Mouse (Mus musculus): ENCODE data around the gene Napb. TPM values are rescaled to one million over a fixed set of nuclear protein-coding genes. Genes with fewer than 3 reads are reported as not detected.
A peak's percentile ranks its signal among the peaks of the same experiment; 100 is the strongest.
"Not testable (repeated sequence)": the region's sequence is repeated elsewhere in the genome, so short reads cannot be mapped to it uniquely, and the experiment has no call there.

Napb gene
- 100 to 1,000 TPM; 300 to 310 TPM for total RNA-seq (2021)

DNA sequence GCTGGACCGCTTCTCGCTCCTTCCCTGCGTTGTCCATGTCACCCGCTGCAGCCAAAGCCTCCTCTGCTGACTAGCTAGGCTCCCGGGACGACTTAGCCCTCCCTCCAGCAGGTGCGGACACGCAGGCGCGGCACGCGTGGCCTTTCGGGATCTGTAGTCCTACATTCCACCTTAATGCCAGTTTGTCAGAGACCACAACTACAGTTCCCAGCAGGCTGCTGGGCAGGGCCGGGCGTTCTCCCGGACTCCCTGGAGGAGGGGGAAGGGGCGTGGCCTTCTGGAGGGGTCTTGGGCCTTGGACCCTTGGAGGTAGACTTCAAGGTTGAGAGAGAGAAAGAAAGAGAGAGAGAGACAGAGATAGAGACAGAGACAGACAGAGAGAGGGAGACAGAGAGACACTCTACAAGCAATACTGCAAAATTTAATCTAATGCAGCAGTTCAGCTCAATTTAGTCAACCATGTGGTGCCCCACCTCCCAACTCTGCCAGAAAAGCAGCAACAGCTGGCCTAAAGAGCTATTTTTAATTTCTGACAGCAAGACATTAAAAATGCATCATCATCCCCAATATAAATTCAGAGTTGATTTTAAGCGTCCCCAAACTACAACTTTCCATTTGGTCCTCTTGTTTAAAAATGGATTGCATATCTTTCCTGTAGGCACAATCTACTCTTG lies at the start of gene Napb:
TSS of gene Napb (minus strand) at position 141 of the 674 bp plus-strand sequence.
- DNase-seq (ENCODE audit: extremely low spot score in 1 of 2, low spot score in 1 of 2), result peak; percentile 84 to 90

DNA sequence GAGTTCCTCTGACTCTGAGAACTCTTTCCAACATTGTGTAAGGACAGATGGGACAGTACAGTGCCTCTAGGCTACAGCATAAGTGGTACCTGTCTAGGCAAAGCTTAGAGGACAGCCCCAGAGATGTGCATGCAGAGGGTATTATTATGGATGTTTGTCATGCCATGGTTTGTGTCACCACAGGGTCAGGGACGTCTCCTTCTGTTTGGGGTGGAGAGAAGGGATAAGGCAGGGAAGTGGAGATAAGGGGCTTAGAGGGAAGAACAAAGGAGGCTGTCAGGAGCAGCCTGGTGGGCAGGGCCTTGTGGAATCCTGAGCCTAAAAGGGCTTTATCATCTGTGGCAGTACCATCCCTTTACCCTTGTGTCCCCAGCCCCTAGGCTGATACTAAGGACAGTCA lies 49.4 kb upstream of the Napb start, which contains the start of gene 8030411F24Rik:
TSS of gene 8030411F24Rik (plus strand) at position 301 of the 400 bp plus-strand sequence.
- no peak for DNase-seq (ENCODE audit: extremely low spot score in 1 of 2, low spot score in 1 of 2)

DNA sequence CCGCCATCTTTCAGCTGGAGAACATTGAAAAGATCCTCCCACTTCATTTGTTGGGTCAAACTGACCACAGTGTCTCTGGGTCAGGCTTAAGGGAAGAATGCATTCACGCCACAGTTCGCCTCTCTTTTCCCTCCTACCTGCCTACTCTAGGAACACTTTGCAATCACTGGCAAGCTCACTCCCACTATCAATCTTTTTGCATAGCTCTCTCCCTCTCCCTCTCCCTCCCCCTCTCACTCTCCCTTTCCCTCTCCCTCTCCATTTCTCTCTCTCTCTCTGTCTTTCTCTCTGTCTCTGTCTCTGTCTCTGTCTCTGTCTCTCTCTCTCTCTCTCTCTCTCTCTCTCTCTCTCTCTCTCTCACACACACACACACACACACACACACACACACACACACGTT lies 39.1 kb upstream of the Napb start, which contains the start of gene Cst11:
TSS of gene Cst11 (minus strand) at position 101 of the 400 bp plus-strand sequence.
- not testable (repeated sequence) for DNase-seq (ENCODE audit: extremely low spot score in 1 of 2, low spot score in 1 of 2)

DNA sequence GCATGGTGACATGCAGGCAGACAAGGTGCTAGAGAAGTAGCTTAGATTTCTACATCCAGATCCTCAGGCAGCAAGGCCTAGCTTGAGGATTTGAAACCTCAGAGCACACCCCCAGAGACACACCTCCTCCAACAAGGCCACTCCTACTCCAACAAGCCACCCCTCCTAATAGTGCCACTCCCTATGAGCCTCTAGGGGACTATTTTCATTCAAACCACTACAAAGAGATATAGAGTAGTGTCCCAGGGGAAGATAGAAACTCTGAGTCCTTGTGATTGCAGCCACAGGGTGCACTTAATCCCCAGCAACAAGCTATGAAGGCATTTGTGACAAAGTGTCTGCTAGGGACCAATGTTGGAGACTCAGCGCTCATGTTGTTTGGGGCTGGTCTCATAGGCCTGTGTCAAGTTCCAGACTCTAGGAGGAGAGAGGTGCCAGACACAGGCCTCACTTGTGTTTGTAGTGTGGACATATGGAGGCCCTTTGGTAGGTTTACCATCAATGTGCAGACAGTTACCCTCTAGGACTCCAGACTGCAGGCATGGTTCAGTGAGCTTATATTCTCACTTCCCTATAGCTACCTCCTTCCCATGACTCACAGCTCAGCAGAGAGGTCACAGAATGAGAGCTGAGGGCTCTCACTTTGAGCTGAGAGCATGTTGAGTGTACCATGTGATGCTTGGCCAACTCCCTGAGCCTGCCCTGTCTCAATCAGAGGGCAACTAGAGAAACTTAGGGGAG lies 31.6 kb upstream of the Napb start:
- no peak for DNase-seq (ENCODE audit: extremely low spot score in 1 of 2, low spot score in 1 of 2)

DNA sequence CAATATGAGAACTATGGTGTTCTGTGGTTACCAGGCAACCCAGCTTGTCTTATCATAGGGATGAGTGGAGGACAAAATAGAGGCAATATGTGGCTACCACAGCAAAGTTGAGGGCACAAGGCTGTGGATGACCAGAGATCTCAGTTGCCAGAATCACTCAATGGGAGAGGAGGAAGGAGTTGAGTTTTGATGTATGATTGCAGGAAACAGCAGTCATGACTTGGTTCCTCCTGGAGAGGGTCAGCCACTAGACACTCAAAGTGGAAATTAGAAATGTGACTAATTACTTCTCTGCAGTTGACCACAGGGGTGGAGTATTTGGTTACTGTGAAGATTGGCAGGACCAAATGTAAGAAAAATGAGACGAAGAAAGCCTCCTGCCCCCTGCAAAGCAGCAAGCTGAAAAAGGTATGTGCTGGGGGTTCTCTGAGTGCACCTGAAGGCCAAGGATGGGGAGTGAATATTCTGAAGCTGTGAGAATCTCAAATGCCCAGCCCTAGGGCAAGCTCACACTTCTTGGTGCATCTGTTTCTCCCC lies 22.1 kb upstream of the Napb start:
- DNase-seq (ENCODE audit: extremely low spot score in 1 of 2, low spot score in 1 of 2), result no peak

DNA sequence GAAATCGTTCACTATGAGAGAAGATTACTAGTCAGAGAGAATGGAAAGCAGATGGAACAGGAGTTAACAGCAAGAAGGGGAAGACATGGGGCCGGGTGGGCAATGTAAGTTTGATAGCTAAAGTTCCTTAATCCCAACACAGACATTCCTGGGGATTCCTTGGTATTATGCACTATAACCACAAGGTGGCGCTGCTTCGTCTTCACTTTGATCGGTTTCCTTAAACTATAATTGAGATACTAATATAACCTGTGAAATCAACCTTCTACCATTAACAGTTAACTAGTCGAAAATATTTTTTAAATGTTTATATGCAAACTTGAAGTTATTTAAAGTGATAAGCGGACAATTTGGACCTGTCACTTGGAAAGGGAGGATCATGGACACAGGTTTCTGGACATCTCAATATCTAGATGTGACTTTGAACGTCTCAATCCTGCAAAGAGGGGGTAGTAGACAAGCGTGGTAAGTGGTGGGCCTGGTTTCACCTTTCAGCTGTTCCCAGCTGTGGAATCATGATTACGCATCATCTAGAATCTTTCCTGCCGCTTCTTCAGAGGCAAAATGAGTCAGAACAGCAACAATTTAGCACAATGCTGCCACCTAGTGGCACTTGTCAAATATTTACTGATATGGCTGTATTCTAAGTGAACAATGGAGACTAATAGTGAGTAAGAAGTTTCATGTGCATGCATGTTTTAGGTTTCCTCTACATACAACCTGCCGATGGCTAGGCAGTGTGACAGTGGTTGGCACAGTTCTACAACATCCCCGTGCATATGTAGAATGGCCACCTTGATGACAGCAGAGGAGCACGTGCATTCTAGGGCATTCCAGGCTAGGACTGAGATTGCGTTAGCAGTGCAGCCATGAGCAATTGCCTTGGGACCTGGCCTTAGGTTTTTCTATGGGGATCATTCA lies 19.9 kb upstream of the Napb start:
- peak; percentile 42 to 73 for DNase-seq (ENCODE audit: extremely low spot score in 1 of 2, low spot score in 1 of 2)

DNA sequence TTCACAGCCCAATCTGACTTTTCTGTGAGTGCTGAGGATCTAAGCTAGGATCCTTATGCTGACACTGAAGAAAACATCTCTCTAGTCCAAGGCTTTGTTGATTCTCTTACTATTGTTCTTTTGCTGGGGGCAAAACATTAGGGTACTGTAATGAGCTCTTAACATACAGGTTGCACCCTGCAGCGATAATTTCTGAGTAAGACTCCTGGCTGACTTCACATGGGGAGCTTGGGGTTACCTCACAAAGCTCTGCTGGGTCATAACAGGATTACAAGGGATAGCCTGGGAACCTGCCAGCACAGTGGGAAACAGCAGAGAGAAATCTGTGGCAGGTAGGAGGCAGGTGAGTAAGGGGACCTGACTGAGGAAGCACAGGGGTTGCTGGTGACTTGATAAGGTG lies 17.8 kb upstream of the Napb start, which contains the start of gene Cstl1:
TSS of gene Cstl1 (plus strand) at position 301 of the 400 bp plus-strand sequence.
- no peak for DNase-seq (ENCODE audit: extremely low spot score in 1 of 2, low spot score in 1 of 2)

DNA sequence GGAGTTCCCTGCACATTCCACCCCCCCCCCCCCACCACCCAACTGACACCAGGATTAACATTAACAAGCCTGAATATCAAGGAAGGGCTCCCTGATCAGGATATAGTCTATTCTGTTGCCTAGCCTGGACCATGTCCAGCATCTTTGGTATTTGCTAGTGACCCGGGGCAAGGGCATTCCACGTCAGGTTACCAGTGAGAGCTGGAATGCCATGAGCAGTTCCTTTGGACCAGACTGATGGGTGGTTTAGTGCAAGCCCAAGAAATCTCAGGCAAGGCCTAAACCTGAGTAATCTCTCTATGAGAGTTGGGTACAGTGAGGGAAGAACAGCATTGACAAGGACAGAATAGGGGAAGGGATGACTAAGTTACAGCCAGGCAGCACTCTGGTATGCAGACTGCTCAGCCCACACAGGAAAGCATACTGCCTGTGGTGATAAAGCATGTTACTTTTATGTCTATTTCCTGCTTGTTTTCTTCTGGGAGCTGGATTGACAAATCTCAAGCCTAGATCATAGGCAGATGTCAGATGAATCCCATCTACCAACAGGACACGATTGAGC lies 11.7 kb upstream of the Napb start:
- no peak for DNase-seq (ENCODE audit: extremely low spot score in 1 of 2, low spot score in 1 of 2)

DNA sequence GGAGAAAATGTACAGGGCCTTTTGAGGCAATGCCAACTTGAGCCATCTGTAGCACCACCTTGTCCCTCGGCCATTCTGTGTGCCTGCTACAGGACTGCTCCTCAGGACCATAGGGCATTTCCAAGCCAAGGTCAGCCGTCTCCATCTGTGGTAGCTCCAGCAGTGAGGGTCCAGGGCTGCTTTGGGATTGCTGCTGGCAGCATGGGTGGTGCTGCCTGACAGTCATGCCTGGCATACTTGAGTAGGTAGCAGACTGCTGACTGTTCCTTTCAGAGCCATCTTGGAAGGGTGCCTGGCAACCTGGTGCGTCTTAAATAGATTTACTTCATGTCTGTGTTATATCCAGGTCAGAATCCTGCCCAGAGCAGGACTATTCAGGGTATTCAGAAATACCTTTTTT lies 10.7 kb upstream of the Napb start:
- DNase-seq (ENCODE audit: extremely low spot score in 1 of 2, low spot score in 1 of 2), result no peak

DNA sequence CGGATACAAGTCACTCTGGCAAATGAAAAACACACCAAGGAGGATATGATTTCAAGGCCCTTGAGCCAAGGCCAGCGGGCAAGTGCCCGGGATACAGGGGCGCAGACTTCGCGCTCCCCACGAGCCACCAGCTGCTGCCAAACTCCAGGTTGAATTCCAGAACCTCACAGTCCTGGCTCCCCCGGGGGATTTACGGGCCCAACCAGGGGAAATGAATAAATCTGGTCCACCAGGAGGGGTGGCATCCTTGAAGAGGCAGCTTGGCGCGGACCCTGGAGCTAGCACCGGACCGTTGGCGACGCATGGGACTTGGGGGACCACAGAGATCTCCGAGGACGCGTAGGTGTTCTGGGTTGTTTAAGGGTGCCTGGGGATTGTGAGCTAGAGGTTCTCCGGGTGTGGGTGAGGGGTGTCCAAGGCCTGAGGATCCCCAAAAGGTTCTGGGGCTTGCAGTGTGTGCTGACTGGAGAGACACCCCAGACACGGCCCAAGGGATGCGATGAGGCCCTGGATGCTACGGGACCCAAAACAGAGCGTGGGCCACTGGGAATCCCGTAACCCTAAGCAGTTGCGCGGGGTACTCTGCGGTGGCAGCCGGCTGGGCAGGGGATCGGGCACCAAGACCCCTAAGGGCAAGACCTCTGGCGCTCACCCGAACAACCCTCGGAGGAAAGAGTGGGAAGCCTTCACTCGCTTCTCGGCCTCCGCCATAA lies 497 bp downstream of the Napb start:
- peak; percentile 19 to 27 for DNase-seq (ENCODE audit: extremely low spot score in 1 of 2, low spot score in 1 of 2)

DNA sequence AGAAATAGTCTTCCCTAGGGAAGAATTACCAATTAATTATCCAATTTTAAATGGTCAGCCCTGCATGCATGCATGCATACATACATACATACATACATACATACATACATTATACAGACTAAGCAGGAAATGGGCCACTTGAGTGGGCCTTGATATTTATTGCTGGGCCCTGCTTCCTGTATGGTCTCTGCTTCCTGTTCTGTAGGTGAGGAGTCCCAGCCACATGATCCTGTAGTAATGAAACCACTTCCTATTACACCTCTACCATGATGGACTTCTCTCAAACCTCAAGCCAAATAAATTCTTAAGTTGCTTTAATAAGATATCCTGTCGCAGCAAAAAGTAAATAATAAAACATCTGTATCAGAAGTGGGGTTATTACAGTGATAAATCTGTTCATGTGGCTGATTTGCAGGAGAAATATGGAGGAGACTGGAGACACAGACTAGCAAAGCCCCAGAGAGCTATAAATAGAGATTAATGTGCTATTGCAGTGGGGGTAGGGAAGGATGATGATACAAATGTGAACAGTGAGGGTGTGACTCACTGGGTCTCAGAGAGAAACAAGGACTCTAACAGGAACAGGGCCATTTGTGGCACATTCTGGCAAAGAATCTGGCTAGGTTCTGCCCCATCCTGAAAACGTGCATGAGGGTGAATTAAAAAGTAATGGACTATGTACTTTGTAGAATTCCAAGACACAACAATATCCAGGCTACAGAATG lies 12.8 kb downstream of the Napb start:
- DNase-seq (ENCODE audit: extremely low spot score in 1 of 2, low spot score in 1 of 2), result no peak

DNA sequence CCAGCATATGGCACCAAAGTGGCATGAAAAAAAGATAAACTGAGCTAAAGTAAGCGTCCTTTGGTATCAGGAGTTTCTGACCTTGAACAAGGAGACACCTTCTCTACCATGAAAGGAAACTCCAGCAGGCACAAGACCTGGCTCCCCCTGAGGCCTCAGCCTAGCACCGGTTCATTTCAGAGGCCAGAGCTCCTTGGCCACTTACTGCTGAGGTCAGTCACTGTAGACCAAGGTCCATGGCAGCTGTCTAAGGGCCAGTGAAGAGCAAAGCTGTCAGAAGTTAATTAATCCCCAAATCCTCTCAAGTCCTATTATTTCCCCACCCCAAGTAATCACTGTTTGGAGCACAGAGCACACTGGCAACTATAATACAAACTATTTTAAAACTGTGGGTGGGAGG lies 15.2 kb downstream of the Napb start:
- DNase-seq (ENCODE audit: extremely low spot score in 1 of 2, low spot score in 1 of 2), result no peak

DNA sequence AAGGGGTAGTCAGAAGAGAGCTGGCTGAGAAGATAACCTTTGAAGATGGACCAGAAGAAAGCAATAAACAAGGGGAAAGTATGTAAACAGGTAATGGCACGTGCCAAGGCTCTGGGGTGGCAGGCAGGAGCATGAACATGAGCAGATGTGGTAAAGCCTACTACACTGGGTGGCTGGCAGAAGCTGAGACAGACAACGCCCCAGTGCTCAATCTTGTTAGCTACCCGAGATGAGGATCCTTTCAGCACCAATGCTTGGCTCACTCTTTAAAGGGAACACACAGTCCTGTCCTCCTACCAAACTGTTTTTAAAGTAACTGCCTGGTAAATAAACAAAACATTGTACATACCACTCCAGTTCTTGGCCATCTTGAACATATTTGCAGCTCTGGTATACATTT lies 19.9 kb downstream of the Napb start:
- no peak for DNase-seq (ENCODE audit: extremely low spot score in 1 of 2, low spot score in 1 of 2)

DNA sequence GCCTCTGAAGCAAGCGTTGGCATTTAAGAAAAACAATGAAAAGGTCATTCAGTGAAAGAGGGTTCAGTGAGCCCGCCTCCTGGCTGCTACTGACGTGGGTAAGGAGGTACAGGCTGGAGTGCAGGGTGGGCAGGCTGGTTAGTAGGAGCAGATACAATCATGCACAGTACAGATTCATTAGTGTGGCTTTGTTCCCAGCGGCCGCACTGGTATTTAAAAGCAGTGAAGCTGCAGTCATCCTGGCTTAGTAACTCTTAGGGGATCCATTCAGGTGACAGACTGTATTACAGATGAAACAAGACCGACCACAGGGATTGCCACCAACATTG lies 25.1 kb downstream of the Napb start:
- DNase-seq (ENCODE audit: extremely low spot score in 1 of 2, low spot score in 1 of 2), result no peak

DNA sequence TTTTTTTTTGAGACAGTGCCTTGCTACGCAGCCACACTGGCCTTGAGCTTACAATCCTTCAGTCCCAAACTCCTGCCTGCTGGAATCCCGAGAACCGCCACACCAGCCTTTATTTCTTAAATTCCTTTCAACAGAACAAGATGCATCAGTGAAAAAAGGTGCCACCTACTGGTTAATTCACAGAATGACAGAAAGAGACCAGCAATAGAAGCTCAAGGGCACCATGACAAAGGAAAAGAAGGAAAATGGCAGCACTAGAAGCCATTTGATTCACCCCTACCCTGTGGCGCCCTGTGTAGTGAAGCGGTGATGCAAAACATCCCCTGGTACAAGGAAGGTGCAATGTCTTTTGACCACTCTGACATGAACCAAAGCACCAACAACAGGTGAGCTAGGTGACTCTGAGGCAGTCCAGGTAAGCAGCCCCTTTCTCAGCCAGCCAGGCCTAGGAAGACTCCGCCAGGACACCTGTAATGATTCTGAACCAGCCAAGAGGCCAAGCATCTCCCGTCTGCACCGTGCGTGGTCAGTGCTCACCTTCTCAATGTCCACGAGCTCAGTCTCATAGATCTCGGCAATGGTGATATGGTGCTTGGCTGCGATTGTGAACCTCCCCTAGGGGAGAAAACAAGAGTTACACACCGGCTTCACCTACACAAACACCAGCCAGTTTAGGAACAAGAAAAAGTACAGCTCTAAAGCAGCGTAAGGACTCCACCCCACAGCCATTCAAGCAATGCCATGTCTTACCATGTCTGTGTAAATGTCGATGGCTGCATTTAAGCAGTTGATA lies 25.7 kb downstream of the Napb start:
- DNase-seq (ENCODE audit: extremely low spot score in 1 of 2, low spot score in 1 of 2), result no peak

DNA sequence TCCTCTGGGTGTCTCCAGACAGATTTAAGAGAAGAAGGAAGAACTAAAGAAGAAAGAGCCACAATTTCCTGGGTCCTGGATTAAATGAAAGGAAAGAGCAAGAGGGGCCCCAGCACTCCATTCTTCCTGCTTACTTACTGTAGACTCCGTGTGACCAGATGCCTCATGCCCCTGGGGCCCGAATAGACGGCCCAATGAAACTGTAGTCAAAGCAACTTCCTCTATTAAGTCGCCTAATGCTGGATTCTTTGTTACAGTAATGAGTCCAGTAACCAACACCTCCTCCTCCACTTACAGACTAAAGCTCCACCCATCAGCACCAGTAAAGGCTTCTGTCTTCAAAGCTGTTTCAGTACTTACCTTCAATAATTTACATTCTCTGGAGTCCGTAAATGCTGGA lies 33.7 kb downstream of the Napb start:
- no peak for DNase-seq (ENCODE audit: extremely low spot score in 1 of 2, low spot score in 1 of 2)

DNA sequence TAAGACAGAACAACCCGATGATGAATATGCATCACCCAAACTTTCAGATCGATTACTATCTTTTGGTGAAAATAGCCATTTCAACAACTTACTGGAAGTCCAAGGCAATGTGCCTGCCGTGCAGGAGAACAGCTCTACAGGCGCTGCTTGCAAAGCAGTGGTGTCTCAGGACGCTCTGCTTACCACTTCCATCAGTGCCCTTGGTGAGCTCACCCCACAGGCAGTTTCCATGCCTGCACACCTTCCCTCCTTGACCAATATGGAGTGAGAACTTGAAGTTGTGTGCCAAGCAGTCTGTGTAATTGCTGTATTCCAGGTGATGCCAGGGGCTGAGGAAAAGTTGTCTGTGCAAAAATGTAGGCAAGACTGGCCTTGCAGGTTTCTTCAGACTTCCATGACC lies 41.5 kb downstream of the Napb start:
- no peak for DNase-seq (ENCODE audit: extremely low spot score in 1 of 2, low spot score in 1 of 2)

DNA sequence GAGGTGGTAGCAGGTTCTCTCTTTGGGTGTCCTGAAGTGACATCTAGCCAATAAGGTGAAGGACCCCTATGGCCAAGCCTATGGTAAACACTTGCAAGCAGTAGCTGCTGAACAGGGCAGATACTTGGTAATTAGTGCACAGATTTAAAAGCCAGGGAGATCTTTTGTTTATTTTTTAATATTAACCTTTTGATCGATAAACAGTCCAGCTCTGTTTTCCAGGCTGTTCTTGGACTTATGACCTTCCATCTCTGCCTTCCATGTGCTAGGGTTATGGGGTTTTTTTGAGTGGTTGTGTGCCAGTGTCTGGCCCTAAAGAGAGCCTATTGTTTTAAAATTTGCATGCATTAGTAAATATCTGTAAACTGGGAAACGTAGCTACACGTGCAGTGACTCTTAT lies 42.0 kb downstream of the Napb start:
- DNase-seq (ENCODE audit: extremely low spot score in 1 of 2, low spot score in 1 of 2), result no peak

All from layer of hippocampus, postnatal 25 days (tissue).